Mouse (Mus musculus) kidney, postnatal 4 days (tissue): ENCODE data around the gene Vcpkmt.

ENCODE experiments used
- DNase-seq, 2 experiments: peaks; one replicate each; pipeline ENCODE4 v3.0.0; 2021; ENCODE audit warnings: mixed read lengths in 2 of 2

The Vcpkmt gene

GRCm38 (mm10) chr12:69537675-69538361, 45.0 kb downstream of the Vcpkmt start:
- DNase-seq, result peak; percentile 42 to 67

- peak in 1 of 2 experiments; percentile 49 for DNase-seq
These were observed 45.6 kb downstream of the Vcpkmt start for GRCm38 (mm10) chr12:69537243-69537674.

GRCm38 (mm10) chr12:69536616-69537242, 46.1 kb downstream of the Vcpkmt start:
- DNase-seq, result no peak

- no peak for DNase-seq
These were observed 49.6 kb downstream of the Vcpkmt start for GRCm38 (mm10) chr12:69533237-69533636.

GRCm38 (mm10) chr12:69532530-69532929, 50.3 kb downstream of the Vcpkmt start:
- DNase-seq, result no peak

- no peak for DNase-seq
These were observed 50.7 kb downstream of the Vcpkmt start for GRCm38 (mm10) chr12:69532091-69532490.

- DNase-seq, result no peak
These were observed 53.0 kb downstream of the Vcpkmt start for GRCm38 (mm10) chr12:69529694-69530403.

GRCm38 (mm10) chr12:69528275-69529032, 54.4 kb downstream of the Vcpkmt start:
- no peak for DNase-seq
